Mouse (Mus musculus) neural tube, embryonic 12.5 days (tissue): ENCODE results near the gene Itk. TPM values are rescaled to one million over a fixed set of nuclear protein-coding genes. Genes with fewer than 3 reads are reported as not detected.

Source experiments
- ATAC-seq: fragments of 200-750 bp; cut with Nextera tagmentation; 2 replicates; pipeline ENCODE4 v1.8.0; 2017; ENCODE audit warnings: low read depth, mild to moderate bottlenecking, moderate TSS enrichment, moderate library complexity; ENCODE audit not compliant: low FRiP score
- H3K27ac ChIP-seq: fragments of 300-500 bp; sonication (generic); 2 replicates; pipeline ENCODE4 v1.5.1; 2016
- H3K27me3 ChIP-seq: fragments of 300-500 bp; sonication (generic); replicated peaks from 2 replicates; pipeline ENCODE4 v1.6.1; 2016; ENCODE audit warnings: mild to moderate bottlenecking
- H3K36me3 ChIP-seq: fragments of 300-500 bp; sonication (generic); 2 replicates; pipeline ENCODE4 v1.6.1; 2016; ENCODE audit warnings: mild to moderate bottlenecking
- H3K4me1 ChIP-seq: fragments of 300-500 bp; sonication (generic); 2 replicates; pipeline ENCODE4 v1.6.1; 2016
- H3K4me2 ChIP-seq: fragments of 300-500 bp; sonication (generic); replicated peaks from 2 replicates; pipeline ENCODE4 v1.6.1; 2016; ENCODE audit warnings: mild to moderate bottlenecking
- H3K4me3 ChIP-seq: fragments of 300-500 bp; sonication (generic); 2 replicates; pipeline ENCODE4 v1.5.1; 2016
- H3K9ac ChIP-seq: fragments of 300-500 bp; sonication (generic); 2 replicates; pipeline ENCODE4 v1.6.1; 2016; ENCODE audit warnings: mild to moderate bottlenecking
- H3K9me3 ChIP-seq: fragments of 300-500 bp; sonication (generic); 2 replicates; pipeline ENCODE4 v1.6.1; 2016; ENCODE audit warnings: mild to moderate bottlenecking
- WGBS: fragments of 180-500 bp; shearing (Covaris S2); methylation state at CpG from one replicate; pipeline ENCODE4 v1.1.7; 2016; 5-methylcytosine and 5-hydroxymethylcytosine counted together
- polyA plus RNA-seq: library from polyadenylated mRNA; unstranded; fragments of >200 nt; fragmentation: Nextera tagmentation; extraction: Ambion mirVana; gene quantifications from 2 replicates; pipeline ENCODE4 v1.2.1, GENCODE M21; 2016

Gene Itk
- polyA plus RNA-seq, 1 experiment from 2014 or later: not detected

GRCm38 (mm10) chr11:46370457-46370856, 18.9 kb downstream of the Itk start:
- H3K9me3 ChIP-seq: no peaks in the 10 kb centered on the region
- H3K9ac ChIP-seq: no peak overlapping the region; the same call in 1 of the 2 replicates
- no peak overlapping the region for H3K4me2 ChIP-seq
- ATAC-seq: no peak
- H3K4me3 ChIP-seq: no peak overlapping the region
- H3K27me3 ChIP-seq: no peaks in the 10 kb centered on the region
- 88% methylated on average over 4 of the region's 4 CpGs for WGBS
- no peaks in the 10 kb centered on the region for H3K4me1 ChIP-seq
- no peaks in the 10 kb centered on the region for H3K36me3 ChIP-seq
- no peak overlapping the region for H3K27ac ChIP-seq

GRCm38 (mm10) chr11:46366357-46366756, 23.0 kb downstream of the Itk start:
- Histone ChIP-seq H3K4me3 (no peak overlapping the region), H3K4me1 (no peaks in the 10 kb centered on the region), H3K36me3 (no peaks in the 10 kb centered on the region), H3K27ac (no peak overlapping the region), H3K9me3 (no peaks in the 10 kb centered on the region), H3K27me3 (no peaks in the 10 kb centered on the region), H3K9ac (no peak overlapping the region), H3K4me2 (no peak overlapping the region)
- ATAC-seq: no peak
- 71% methylated on average over 3 of the region's 3 CpGs for WGBS

GRCm38 (mm10) chr11:46365744-46366143, 23.6 kb downstream of the Itk start:
- Histone ChIP-seq H3K9ac (no peak overlapping the region), H3K27me3 (no peaks in the 10 kb centered on the region), H3K4me3 (no peak overlapping the region), H3K4me2 (no peak overlapping the region), H3K27ac (no peak overlapping the region), H3K36me3 (no peaks in the 10 kb centered on the region), H3K4me1 (no peaks in the 10 kb centered on the region), H3K9me3 (no peaks in the 10 kb centered on the region)
- WGBS: 81% methylated on average over 5 of the region's 5 CpGs
- ATAC-seq: no peak

- Histone ChIP-seq H3K4me3 (no peak overlapping the region), H3K4me2 (no peak overlapping the region), H3K4me1 (no peaks in the 10 kb centered on the region), H3K9me3 (no peaks in the 10 kb centered on the region), H3K36me3 (no peaks in the 10 kb centered on the region), H3K9ac (no peak overlapping the region), H3K27ac (no peak overlapping the region), H3K27me3 (no peaks in the 10 kb centered on the region)
- WGBS: 90% methylated on average over 9 of the region's 9 CpGs
- ATAC-seq: no peak
These were observed 25.5 kb downstream of the Itk start for GRCm38 (mm10) chr11:46363864-46364263.

GRCm38 (mm10) chr11:46362061-46363022, 27.0 kb downstream of the Itk start:
- ATAC-seq: no peak
- Histone ChIP-seq H3K4me3 (no peak overlapping the region), H3K9ac (no peak overlapping the region), H3K4me2 (no peak overlapping the region), H3K4me1 (no peaks in the 10 kb centered on the region), H3K27me3 (no peaks in the 10 kb centered on the region), H3K27ac (no peak overlapping the region), H3K36me3 (no peaks in the 10 kb centered on the region), H3K9me3 (no peaks in the 10 kb centered on the region)
- 86% methylated on average over 18 of the region's 18 CpGs for WGBS

- H3K4me3 ChIP-seq: no peak overlapping the region
- H3K9me3 ChIP-seq: no peaks in the 10 kb centered on the region
- no peaks in the 10 kb centered on the region for H3K27me3 ChIP-seq
- H3K27ac ChIP-seq: no peak overlapping the region
- no peaks in the 10 kb centered on the region for H3K4me1 ChIP-seq
- 87% methylated on average over 2 of the region's 2 CpGs for WGBS
- H3K4me2 ChIP-seq: no peak overlapping the region
- H3K36me3 ChIP-seq: no peaks in the 10 kb centered on the region
- ATAC-seq: no peak
- no peak overlapping the region for H3K9ac ChIP-seq
These were observed 28.2 kb downstream of the Itk start for GRCm38 (mm10) chr11:46360991-46361665.

- Histone ChIP-seq H3K36me3 (no peaks in the 10 kb centered on the region), H3K27me3 (no peaks in the 10 kb centered on the region), H3K4me1 (no peaks in the 10 kb centered on the region), H3K9me3 (no peaks in the 10 kb centered on the region), H3K4me2 (no peak overlapping the region), H3K9ac (no peak overlapping the region), H3K27ac (no peak overlapping the region), H3K4me3 (no peak overlapping the region)
- no peak for ATAC-seq
- 74% methylated on average over 1 of the region's 1 CpGs for WGBS
These were observed 30.9 kb downstream of the Itk start for GRCm38 (mm10) chr11:46358369-46358768.

- ATAC-seq: no peak
- H3K27me3 ChIP-seq: no peaks in the 10 kb centered on the region
- 60% methylated on average over 2 of the region's 2 CpGs for WGBS
- H3K9me3 ChIP-seq: no peaks in the 10 kb centered on the region
- H3K4me1 ChIP-seq: no peaks in the 10 kb centered on the region
- no peak overlapping the region for H3K9ac ChIP-seq
- no peak overlapping the region for H3K27ac ChIP-seq
- H3K4me3 ChIP-seq: no peak overlapping the region
- no peaks in the 10 kb centered on the region for H3K36me3 ChIP-seq
- H3K4me2 ChIP-seq: no peak overlapping the region
These were observed 39.5 kb downstream of the Itk start for GRCm38 (mm10) chr11:46349681-46350410.

GRCm38 (mm10) chr11:46348416-46348815, 40.9 kb downstream of the Itk start:
- H3K4me1 ChIP-seq: no peaks in the 10 kb centered on the region
- no peak for ATAC-seq
- WGBS: 80% methylated on average over 3 of the region's 3 CpGs

GRCm38 (mm10) chr11:46347756-46348155, 41.6 kb downstream of the Itk start:
- 90% methylated on average over 5 of the region's 5 CpGs for WGBS
- ATAC-seq: no peak
- no peak overlapping the region for H3K4me2 ChIP-seq

More at GRCm38 (mm10) chr11:46348416-46348815, 40.9 kb downstream of the Itk start:
- H3K9ac ChIP-seq: no peak overlapping the region
- H3K4me2 ChIP-seq: no peak overlapping the region
- no peaks in the 10 kb centered on the region for H3K36me3 ChIP-seq
- H3K27me3 ChIP-seq: no peaks in the 10 kb centered on the region
- no peak overlapping the region for H3K4me3 ChIP-seq
- H3K27ac ChIP-seq: no peak overlapping the region
- no peaks in the 10 kb centered on the region for H3K9me3 ChIP-seq

GRCm38 (mm10) chr11:46343886-46344546, 45.3 kb downstream of the Itk start:
- no peak for ATAC-seq
- H3K9ac ChIP-seq: no peak overlapping the region
- H3K4me2 ChIP-seq: no peak overlapping the region
- H3K4me1 ChIP-seq: no peaks in the 10 kb centered on the region
- no peaks in the 10 kb centered on the region for H3K27me3 ChIP-seq
- no peaks in the 10 kb centered on the region for H3K9me3 ChIP-seq
- H3K4me3 ChIP-seq: no peak overlapping the region
- H3K36me3 ChIP-seq: no peaks in the 10 kb centered on the region
- 63% methylated on average over 5 of the region's 5 CpGs for WGBS
- no peak overlapping the region for H3K27ac ChIP-seq

More at GRCm38 (mm10) chr11:46347756-46348155, 41.6 kb downstream of the Itk start:
- Histone ChIP-seq H3K9me3 (no peaks in the 10 kb centered on the region), H3K9ac (no peak overlapping the region), H3K36me3 (no peaks in the 10 kb centered on the region), H3K4me3 (no peak overlapping the region), H3K4me1 (no peaks in the 10 kb centered on the region), H3K27me3 (no peaks in the 10 kb centered on the region), H3K27ac (no peak overlapping the region)
